Mouse (Mus musculus) heart, embryonic 12.5 days (tissue): Measurements from ENCODE around the gene Asb1. TPM values are rescaled to one million over a fixed set of nuclear protein-coding genes. Genes with fewer than 3 reads are reported as not detected.

Experiments
- ATAC-seq: fragments of 200-750 bp; cut with Nextera tagmentation; 2 replicates; pipeline ENCODE4 v1.8.0; 2017; ENCODE audit warnings: moderate TSS enrichment, moderate library complexity; ENCODE audit not compliant: insufficient number of reproducible peaks, low FRiP score
- H3K27ac ChIP-seq: fragments of 300-500 bp; sonication (generic); 2 replicates; pipeline ENCODE4 v1.5.1; 2016; ENCODE audit warnings: mild to moderate bottlenecking, moderate library complexity; ENCODE audit not compliant: poor library complexity, severe bottlenecking
- H3K27me3 ChIP-seq: fragments of 300-500 bp; sonication (generic); replicated peaks from 2 replicates; pipeline ENCODE4 v1.6.1; 2016; ENCODE audit warnings: mild to moderate bottlenecking, moderate library complexity
- H3K36me3 ChIP-seq: fragments of 300-500 bp; sonication (generic); 2 replicates; pipeline ENCODE4 v1.6.1; 2016; ENCODE audit warnings: mild to moderate bottlenecking, moderate library complexity
- H3K4me1 ChIP-seq: fragments of 300-500 bp; sonication (generic); replicated peaks from 2 replicates; pipeline ENCODE4 v1.6.1; 2016; ENCODE audit warnings: mild to moderate bottlenecking
- H3K4me2 ChIP-seq: fragments of 300-500 bp; sonication (generic); 2 replicates; pipeline ENCODE4 v1.6.1; 2016; ENCODE audit warnings: mild to moderate bottlenecking, moderate library complexity
- H3K4me3 ChIP-seq: fragments of 300-500 bp; sonication (generic); 2 replicates; pipeline ENCODE4 v1.5.1; 2016; ENCODE audit warnings: mild to moderate bottlenecking
- H3K9ac ChIP-seq: fragments of 300-500 bp; sonication (generic); 2 replicates; pipeline ENCODE4 v1.6.1; 2016; ENCODE audit warnings: mild to moderate bottlenecking, moderate library complexity
- H3K9me3 ChIP-seq: fragments of 300-500 bp; sonication (generic); replicated peaks from 2 replicates; pipeline ENCODE4 v1.6.1; 2016; ENCODE audit warnings: mild to moderate bottlenecking, moderate library complexity
- WGBS: fragments of 180-500 bp; shearing (Covaris S2); methylation state at CpG from one replicate; pipeline ENCODE4 v1.1.7; 2016; 5-methylcytosine and 5-hydroxymethylcytosine counted together
- polyA plus RNA-seq: library from polyadenylated mRNA; unstranded; fragments of >200 nt; fragmentation: Nextera tagmentation; extraction: Ambion mirVana; gene quantifications from 2 replicates; pipeline ENCODE4 v1.2.1, GENCODE M21; 2016

Gene Asb1
- polyA plus RNA-seq, 1 experiment from 2014 or later, result 11.0 TPM

GRCm38 (mm10) chr1:91543974-91544373, 3.6 kb downstream of the Asb1 start:
- Histone ChIP-seq H3K9me3 (no peaks in the 10 kb centered on the region), H3K27me3 (0 out of 2 replicates have a peak, but pooled peaks cover 5% of the 10 kb centered on the region), H3K4me1 (peaks cover 24% of the 10 kb centered on the region), H3K4me3 (peak overlapping the region; percentile 10; the same call in 1 of the 2 replicates), H3K36me3 (peaks cover 45% of the 10 kb centered on the region), H3K27ac (peak overlapping the region; percentile 64), H3K4me2 (peak overlapping the region; percentile 48), H3K9ac (no peak overlapping the region)
- WGBS, result 48% methylated on average over 4 of the region's 4 CpGs
- peak; percentile 43 for ATAC-seq

- H3K9me3 ChIP-seq, result no peaks in the 10 kb centered on the region
- H3K27me3 ChIP-seq, result no peaks in the 10 kb centered on the region
- no peak overlapping the region for H3K9ac ChIP-seq
- H3K36me3 ChIP-seq, result peaks cover 50% of the 10 kb centered on the region
- no peak overlapping the region for H3K4me3 ChIP-seq
- 79% methylated on average over 1 of the region's 1 CpGs for WGBS
- peaks cover 18% of the 10 kb centered on the region for H3K4me1 ChIP-seq
- H3K27ac ChIP-seq, result peak overlapping the region; percentile 26
- H3K4me2 ChIP-seq, result peak overlapping the region; percentile 48
- ATAC-seq, result peak; percentile 43; the same call in 1 of the 2 replicates
Measured at GRCm38 (mm10) chr1:91545226-91545625, 4.9 kb downstream of the Asb1 start.

- Histone ChIP-seq H3K9ac (no peak overlapping the region), H3K27ac (no peak overlapping the region), H3K36me3 (peaks cover 58% of the 10 kb centered on the region), H3K4me3 (no peak overlapping the region), H3K4me2 (no peak overlapping the region), H3K9me3 (no peaks in the 10 kb centered on the region), H3K27me3 (no peaks in the 10 kb centered on the region), H3K4me1 (peaks cover 4% of the 10 kb centered on the region)
- WGBS, result 96% methylated on average over 5 of the region's 5 CpGs
- no peak for ATAC-seq
Measured at GRCm38 (mm10) chr1:91547567-91547966, 7.2 kb downstream of the Asb1 start.

GRCm38 (mm10) chr1:91549073-91549472, 8.7 kb downstream of the Asb1 start:
- WGBS, result 70% methylated on average over 2 of the region's 2 CpGs
- Histone ChIP-seq H3K9me3 (no peaks in the 10 kb centered on the region), H3K4me1 (peaks cover 2% of the 10 kb centered on the region), H3K36me3 (peaks cover 67% of the 10 kb centered on the region), H3K9ac (no peak overlapping the region), H3K4me2 (no peak overlapping the region), H3K4me3 (no peak overlapping the region), H3K27ac (no peak overlapping the region), H3K27me3 (no peaks in the 10 kb centered on the region)
- no peak for ATAC-seq

- no peaks in the 10 kb centered on the region for H3K27me3 ChIP-seq
- H3K4me1 ChIP-seq, result no peaks in the 10 kb centered on the region
- no peak overlapping the region for H3K4me2 ChIP-seq
- ATAC-seq, result peak; percentile 23; the same call in 1 of the 2 replicates
- H3K4me3 ChIP-seq, result no peak overlapping the region
- H3K36me3 ChIP-seq, result peaks cover 52% of the 10 kb centered on the region
- 56% methylated on average over 2 of the region's 2 CpGs for WGBS
- no peak overlapping the region for H3K27ac ChIP-seq
- no peaks in the 10 kb centered on the region for H3K9me3 ChIP-seq
- H3K9ac ChIP-seq, result no peak overlapping the region
Measured at GRCm38 (mm10) chr1:91557099-91557498, 16.8 kb downstream of the Asb1 start.

- no peak for ATAC-seq
- Histone ChIP-seq H3K4me2 (no peak overlapping the region), H3K9me3 (no peaks in the 10 kb centered on the region), H3K4me1 (0 out of 2 replicates have a peak, but pooled peaks cover 5% of the 10 kb centered on the region), H3K27ac (no peak overlapping the region), H3K36me3 (peaks cover 18% of the 10 kb centered on the region), H3K27me3 (no peaks in the 10 kb centered on the region), H3K4me3 (no peak overlapping the region), H3K9ac (no peak overlapping the region)
- 89% methylated on average over 6 of the region's 6 CpGs for WGBS
Measured at GRCm38 (mm10) chr1:91561226-91561625, 20.9 kb downstream of the Asb1 start.

GRCm38 (mm10) chr1:91562977-91563590, 22.7 kb downstream of the Asb1 start:
- H3K4me3 ChIP-seq, result no peak overlapping the region
- no peaks in the 10 kb centered on the region for H3K9me3 ChIP-seq
- ATAC-seq, result no peak
- H3K27me3 ChIP-seq, result no peaks in the 10 kb centered on the region
- H3K4me1 ChIP-seq, result 0 out of 2 replicates have a peak, but pooled peaks cover 5% of the 10 kb centered on the region
- WGBS, result 82% methylated on average over 4 of the region's 4 CpGs
- no peak overlapping the region for H3K27ac ChIP-seq
- no peak overlapping the region for H3K9ac ChIP-seq
- peaks cover 10% of the 10 kb centered on the region for H3K36me3 ChIP-seq
- no peak overlapping the region for H3K4me2 ChIP-seq

GRCm38 (mm10) chr1:91564004-91564403, 23.7 kb downstream of the Asb1 start:
- peaks cover 4% of the 10 kb centered on the region for H3K36me3 ChIP-seq
- no peak overlapping the region for H3K27ac ChIP-seq
- H3K9me3 ChIP-seq, result no peaks in the 10 kb centered on the region
- 0 out of 2 replicates have a peak, but pooled peaks cover 5% of the 10 kb centered on the region for H3K4me1 ChIP-seq
- no peak overlapping the region for H3K4me3 ChIP-seq
- H3K4me2 ChIP-seq, result no peak overlapping the region
- H3K27me3 ChIP-seq, result no peaks in the 10 kb centered on the region
- no peak overlapping the region for H3K9ac ChIP-seq
- WGBS, result 16% methylated on average over 3 of the region's 3 CpGs
- 0 out of 2 replicates have a peak, but pooled peaks have one; percentile 36 for ATAC-seq

GRCm38 (mm10) chr1:91564598-91564997, 24.3 kb downstream of the Asb1 start:
- peaks cover 4% of the 10 kb centered on the region for H3K36me3 ChIP-seq
- no peak overlapping the region for H3K4me3 ChIP-seq
- WGBS, result 58% methylated on average over 6 of the region's 6 CpGs
- no peaks in the 10 kb centered on the region for H3K9me3 ChIP-seq
- H3K4me2 ChIP-seq, result no peak overlapping the region
- H3K27me3 ChIP-seq, result no peaks in the 10 kb centered on the region
- no peak overlapping the region for H3K9ac ChIP-seq
- H3K4me1 ChIP-seq, result 0 out of 2 replicates have a peak, but pooled peaks cover 5% of the 10 kb centered on the region
- no peak overlapping the region for H3K27ac ChIP-seq
- no peak for ATAC-seq

GRCm38 (mm10) chr1:91567269-91567668, 26.9 kb downstream of the Asb1 start:
- Histone ChIP-seq H3K36me3 (no peaks in the 10 kb centered on the region), H3K27me3 (0 out of 2 replicates have a peak, but pooled peaks cover 4% of the 10 kb centered on the region), H3K4me1 (0 out of 2 replicates have a peak, but pooled peaks cover 5% of the 10 kb centered on the region), H3K9ac (no peak overlapping the region), H3K9me3 (no peaks in the 10 kb centered on the region), H3K4me3 (no peak overlapping the region), H3K27ac (no peak overlapping the region), H3K4me2 (no peak overlapping the region)
- WGBS, result 68% methylated on average over 2 of the region's 2 CpGs
- no peak for ATAC-seq

- Histone ChIP-seq H3K27me3 (0 out of 2 replicates have a peak, but pooled peaks cover 4% of the 10 kb centered on the region), H3K4me2 (no peak overlapping the region), H3K27ac (no peak overlapping the region), H3K9ac (no peak overlapping the region), H3K36me3 (no peaks in the 10 kb centered on the region), H3K9me3 (no peaks in the 10 kb centered on the region), H3K4me1 (no peaks in the 10 kb centered on the region), H3K4me3 (no peak overlapping the region)
- no peak for ATAC-seq
- 73% methylated on average over 10 of the region's 10 CpGs for WGBS
Measured at GRCm38 (mm10) chr1:91572458-91572857, 32.1 kb downstream of the Asb1 start.
